In genomic region chr2:6338031-6338629, GRCm38 (mm10) we compare ENCODE assay signal across 16 mouse cellular contexts. TPM values are rescaled to one million over a fixed set of nuclear protein-coding genes. Genes with fewer than 3 reads are reported as not detected.
A peak's percentile ranks its signal among the peaks of the same experiment; 100 is the strongest.
DNase-seq lines count a peak whose midpoint lies in the region; ATAC-seq and TF ChIP-seq lines count a peak whose summit lies in the region.
"Had no signal": no experiment of that assay in that cellular context is flagged by ENCODE, and none has a peak within 500 bp of the region (broad histone marks: within the 10 kb centered on the region; RNA-seq: fewer than 3 reads in every experiment).

No protein-coding gene starts in this region.

- H3K4me1 ChIP-seq in heart, embryonic 16.5 days (ENCODE audit: control insufficient read depth, insufficient read depth, low read length), result peaks cover 17% of the 10 kb centered on the region
- H3K4me1 ChIP-seq in heart, embryonic 12.5 days (replicated peaks), result peaks cover 42% of the 10 kb centered on the region
- peaks cover 16% of the 10 kb centered on the region for H3K4me1 ChIP-seq in intestine, postnatal 0 days (replicated peaks; ENCODE audit: control insufficient read depth, insufficient read depth, low read length)

- no peak overlapping the region for H3K9ac ChIP-seq in heart, embryonic 16.5 days (ENCODE audit: low read length)
- H3K9ac ChIP-seq in heart, embryonic 12.5 days, result no peak overlapping the region
- H3K9ac ChIP-seq in intestine, postnatal 0 days (ENCODE audit: low read depth, low read length), result no peak overlapping the region
- H3K9ac ChIP-seq: embryonic facial prominence, embryonic 12.5 days; forebrain, postnatal 0 days; heart, embryonic 13.5 days; midbrain, embryonic 13.5 days; stomach, embryonic 15.5 days had no signal

- no peak overlapping the region for H3K4me2 ChIP-seq in heart, embryonic 16.5 days (ENCODE audit: low read depth, low read length)
- H3K4me2 ChIP-seq in heart, embryonic 12.5 days, result no peak overlapping the region
- H3K4me2 ChIP-seq in intestine, postnatal 0 days (replicated peaks; ENCODE audit: low read depth), result no peak overlapping the region
- H3K4me2 ChIP-seq: embryonic facial prominence, embryonic 12.5 days; heart, embryonic 13.5 days; midbrain, embryonic 13.5 days; stomach, embryonic 15.5 days had no signal

- H3K36me3 ChIP-seq in heart, embryonic 16.5 days (ENCODE audit: control insufficient read depth, insufficient read depth), result no peaks in the 10 kb centered on the region
- H3K36me3 ChIP-seq in heart, embryonic 12.5 days, result no peaks in the 10 kb centered on the region
- H3K36me3 ChIP-seq in intestine, postnatal 0 days (ENCODE audit: control insufficient read depth, insufficient read depth), result no peaks in the 10 kb centered on the region
- H3K36me3 ChIP-seq: embryonic facial prominence, embryonic 12.5 days; heart, embryonic 13.5 days; midbrain, embryonic 13.5 days; stomach, embryonic 15.5 days had no signal

- H3K27me3 ChIP-seq in heart, embryonic 16.5 days (ENCODE audit: control insufficient read depth, insufficient read depth, low read length), result no peaks in the 10 kb centered on the region
- H3K27me3 ChIP-seq in heart, embryonic 12.5 days (replicated peaks), result no peaks in the 10 kb centered on the region
- no peaks in the 10 kb centered on the region for H3K27me3 ChIP-seq in intestine, postnatal 0 days (replicated peaks; ENCODE audit: control insufficient read depth, insufficient read depth, low read length)
- H3K27me3 ChIP-seq: embryonic facial prominence, embryonic 12.5 days; heart, embryonic 13.5 days; midbrain, embryonic 13.5 days; stomach, embryonic 15.5 days had no signal

- H3K9me3 ChIP-seq in heart, embryonic 16.5 days (replicated peaks; ENCODE audit: control insufficient read depth, low read length), result no peaks in the 10 kb centered on the region
- H3K9me3 ChIP-seq in heart, embryonic 12.5 days (replicated peaks), result no peaks in the 10 kb centered on the region
- H3K9me3 ChIP-seq in intestine, postnatal 0 days (ENCODE audit: control insufficient read depth), result no peaks in the 10 kb centered on the region
- H3K9me3 ChIP-seq: embryonic facial prominence, embryonic 12.5 days; heart, embryonic 13.5 days; midbrain, embryonic 13.5 days; stomach, embryonic 15.5 days had no signal

- DNase-seq in CD4-positive, CD25-positive, alpha-beta regulatory T cell, adult 2 months (ENCODE audit: low read depth, low spot score), result peak; percentile 57
- DNase-seq in lung, postnatal 4 days, result peak; percentile 49 to 74
- DNase-seq in urinary bladder, postnatal 25 days (ENCODE audit: low spot score), result no peak
- no peak for DNase-seq in right cerebral cortex, postnatal 36 days (ENCODE audit: low spot score in 2 of 2)
- DNase-seq: cerebellum, adult 2 months; forebrain, postnatal 0 days; kidney, adult 2 months; layer of hippocampus, adult 9-11 months had no signal

- WGBS in heart, embryonic 16.5 days, result 43% methylated on average over 9 of the region's 9 CpGs
- 66% methylated on average over 9 of the region's 9 CpGs for WGBS in heart, embryonic 12.5 days
- WGBS in intestine, postnatal 0 days, result 77% methylated on average over 9 of the region's 9 CpGs

- TF ChIP-seq CTCF in intestine, postnatal 0 days (IDR thresholded peaks at IDR 0.05; ENCODE audit: low read depth), result no peak

- ATAC-seq in heart, embryonic 16.5 days (replicated peaks; ENCODE audit: extremely low read depth, insufficient read depth, low FRiP score), result peak; percentile 80
- no peak for ATAC-seq in heart, embryonic 12.5 days (ENCODE audit: insufficient number of reproducible peaks, low FRiP score)
- 0 out of 2 replicates have a peak, but pooled peaks have one; percentile 7 for ATAC-seq in granulocyte monocyte progenitor cell, adult 5-6 weeks (replicated peaks; ENCODE audit: poor library complexity, severe bottlenecking)
- no peak for ATAC-seq in intestine, postnatal 0 days
- ATAC-seq: forebrain, postnatal 0 days; midbrain, embryonic 13.5 days had no signal

- no peak overlapping the region for H3K4me3 ChIP-seq in heart, embryonic 16.5 days (ENCODE audit: low read length)
- H3K4me3 ChIP-seq in heart, embryonic 12.5 days, result no peak overlapping the region
- no peak overlapping the region for H3K4me3 ChIP-seq in intestine, postnatal 0 days (ENCODE audit: low read depth, low read length)
- H3K4me3 ChIP-seq: embryonic facial prominence, embryonic 12.5 days; heart, embryonic 13.5 days; midbrain, embryonic 13.5 days; stomach, embryonic 15.5 days had no signal

- 0 out of 2 replicates have a peak overlapping the region, but pooled peaks have one; percentile 18 for H3K27ac ChIP-seq in heart, embryonic 16.5 days (ENCODE audit: low read length)
- no peak overlapping the region for H3K27ac ChIP-seq in heart, embryonic 12.5 days (ENCODE audit: poor library complexity, severe bottlenecking)
- no peak overlapping the region for H3K27ac ChIP-seq in intestine, postnatal 0 days (ENCODE audit: low read depth, low read length)
- H3K27ac ChIP-seq: embryonic facial prominence, embryonic 12.5 days; heart, embryonic 13.5 days; midbrain, embryonic 13.5 days; stomach, embryonic 15.5 days had no signal

RNA-seq across cellular contexts. Expression of gene Usp6nl, which starts 15.7 kb away (rescaled TPM):
- 4.5 and 5.5 TPM in 2 replicates for polyA plus RNA-seq in heart, embryonic 16.5 days (2015; fragmentation: Nextera tagmentation; extraction: Ambion mirVana)
- 10.2 and 10.4 TPM in 2 replicates for polyA plus RNA-seq in heart, embryonic 12.5 days (2016; fragmentation: Nextera tagmentation; extraction: Ambion mirVana)
- total RNA-seq in granulocyte monocyte progenitor cell, adult 5-6 weeks (2014; fragmentation: Nextera tagmentation), result 8.3 and 15.5 TPM in 2 replicates
- 9.7 and 10.4 TPM in 2 replicates for total RNA-seq in granulocyte monocyte progenitor cell, adult 5-6 weeks (2017)
- 6.8 and 7.7 TPM in 2 replicates for polyA plus RNA-seq in intestine, postnatal 0 days (2015; fragmentation: Nextera tagmentation; extraction: Ambion mirVana)

Comparison
In these comparisons a context has a peak if more than half of its experiments do, and no peak if none do; other contexts are left out.
1. ATAC-seq: peak in heart, embryonic 16.5 days (single experiment) and granulocyte monocyte progenitor cell, adult 5-6 weeks (single experiment); none in heart, embryonic 12.5 days (single experiment) and intestine, postnatal 0 days (single experiment).
2. DNase-seq: peak in CD4-positive, CD25-positive, alpha-beta regulatory T cell, adult 2 months (single experiment) and lung, postnatal 4 days (2 of 2); none in urinary bladder, postnatal 25 days (single experiment) and right cerebral cortex, postnatal 36 days (0 of 2).